Mouse (Mus musculus) liver, embryonic 18 days (tissue): ENCODE data around the gene Nipal3. TPM values are rescaled to one million over a fixed set of nuclear protein-coding genes. Genes with fewer than 3 reads are reported as not detected.

Source experiments
- polyA plus RNA-seq: library from polyadenylated mRNA; depleted of rRNA; stranded (reverse); fragments of >200 nt; gene quantifications from 2 replicates; pipeline ENCODE4 v1.2.3, GENCODE M21; 2012; rRNA removed

The Nipal3 gene
- 2.3 and 2.8 TPM in 2 replicates for polyA plus RNA-seq

DNA sequence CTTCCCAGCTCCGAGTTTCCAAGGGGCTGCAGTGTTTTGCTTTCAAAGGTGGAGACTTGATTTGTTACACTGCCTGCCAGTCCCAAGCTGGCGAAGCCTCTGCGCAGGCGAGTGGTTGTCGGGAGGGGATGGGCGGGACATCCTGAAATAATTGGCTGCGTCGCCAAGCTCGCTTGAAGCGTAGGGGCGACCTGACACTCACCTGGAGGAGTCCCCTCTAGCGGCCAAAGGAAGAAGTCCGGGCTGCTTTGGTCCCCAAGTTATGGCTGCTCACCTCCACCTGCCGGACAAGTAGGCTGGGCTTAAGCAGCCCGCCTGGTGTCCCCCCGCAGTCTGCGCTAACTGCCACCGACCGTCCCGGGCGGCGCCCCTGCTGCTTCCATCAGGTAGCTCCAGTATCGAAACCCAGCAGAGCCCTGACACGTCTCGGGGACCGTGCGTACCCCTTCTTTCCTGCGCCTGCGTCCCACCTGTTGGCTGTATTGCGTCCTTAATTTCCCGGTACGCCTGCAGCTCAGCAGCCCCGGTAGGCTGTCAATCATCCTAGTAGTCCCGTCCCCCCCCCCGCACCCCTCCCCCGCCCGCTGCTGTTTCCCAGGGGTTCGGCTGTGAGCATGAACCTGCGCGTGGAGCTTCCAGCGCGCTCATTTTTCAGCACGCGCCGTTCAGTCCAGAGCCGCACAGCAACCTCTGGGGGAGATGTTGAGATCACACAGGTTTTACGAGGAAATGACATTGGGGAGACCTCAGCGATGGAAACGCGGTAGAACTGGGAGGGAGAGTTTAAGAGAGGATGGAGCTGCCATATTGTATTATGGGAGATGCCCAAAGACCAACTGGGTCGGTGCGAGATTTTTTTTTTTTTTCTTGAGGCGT is at the start of gene Nipal3, which contains the start of gene Stpg1:
TSS of gene Nipal3 (minus strand) at position 518 of the 876 bp plus-strand sequence.
TSS of gene Stpg1 (plus strand) at position 270 of the 876 bp plus-strand sequence.

DNA sequence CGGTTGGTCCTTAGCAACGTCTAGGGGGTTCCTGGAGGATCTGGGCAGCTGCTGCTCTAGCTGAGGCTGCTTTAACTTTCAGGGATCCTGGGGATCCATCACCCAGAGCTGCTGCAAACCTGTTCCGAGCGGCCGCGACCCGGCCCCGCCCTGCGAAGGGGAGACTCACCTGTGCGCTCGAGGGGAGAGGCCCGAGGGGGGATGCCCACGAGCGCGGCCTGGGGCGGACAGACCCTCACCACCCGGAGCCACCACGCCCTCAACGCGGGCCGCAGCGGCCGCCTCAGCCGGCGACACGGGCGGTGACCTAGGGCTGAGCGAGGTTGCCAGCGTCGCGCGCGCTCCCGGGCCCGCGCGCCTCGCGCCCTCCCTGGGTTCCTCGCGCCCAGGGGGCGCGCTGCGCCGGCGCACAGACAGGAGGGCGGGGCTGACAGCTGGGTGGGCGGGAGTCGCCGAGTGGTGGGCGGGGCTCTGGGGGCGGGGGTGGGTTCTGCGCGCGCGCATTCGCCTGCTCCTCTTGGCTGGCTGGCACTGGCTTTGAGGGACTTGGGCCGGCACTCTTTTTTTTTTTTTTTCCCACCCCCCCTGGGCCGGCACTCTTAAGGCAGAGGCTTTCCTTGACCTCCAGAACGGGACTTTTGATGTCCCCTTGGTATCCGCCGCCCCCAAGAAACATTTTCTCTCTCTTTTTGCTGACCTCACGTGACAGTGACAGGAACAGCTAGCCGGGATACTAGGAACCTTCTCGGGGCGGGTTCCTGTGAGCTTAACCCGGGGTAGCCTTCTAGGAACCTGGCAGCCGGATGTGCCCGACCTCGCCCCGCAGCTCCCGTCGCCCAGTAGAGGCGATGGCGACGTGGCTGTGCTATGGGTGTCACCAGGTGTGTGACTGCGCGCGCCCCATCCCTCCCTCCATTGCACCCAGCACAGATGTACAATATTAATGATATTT is 61.1 kb downstream of the Nipal3 start, which contains the start of gene Rcan3:
TSS of gene Rcan3 (minus strand) at position 411 of the 952 bp plus-strand sequence.

DNA sequence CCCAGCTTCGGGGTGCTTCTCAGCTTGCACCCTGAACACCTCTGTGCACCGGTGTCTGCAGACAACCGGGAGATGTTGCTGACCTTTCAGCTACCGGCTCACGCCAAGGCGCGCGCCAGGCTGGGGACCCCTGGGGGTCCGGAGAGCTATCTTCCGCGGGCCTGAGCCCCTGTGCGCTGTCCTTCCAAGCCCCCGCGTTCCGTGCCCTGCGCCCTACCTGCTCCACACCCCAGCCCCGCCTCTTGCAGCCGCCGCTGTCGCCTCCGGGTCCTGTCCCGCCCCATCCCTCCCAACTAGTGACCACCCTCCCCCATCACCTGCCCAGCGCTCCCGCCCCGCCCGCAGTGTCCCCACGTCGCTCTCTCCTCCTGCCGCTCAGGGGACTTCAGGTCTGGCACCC is 96.8 kb downstream of the Nipal3 start, which contains the start of gene Ncmap:
TSS of gene Ncmap (minus strand) at position 237 of the 400 bp plus-strand sequence.

Other genes with a start within 250 kb of the Nipal3 start
- gene Clic4, start 222.2 kb downstream of the Nipal3 start, polyA plus RNA-seq = 29.7 and 33.7 TPM in 2 replicates
- gene Srrm1, start 141.7 kb downstream of the Nipal3 start, polyA plus RNA-seq = 22.8 and 31.0 TPM in 2 replicates
- 0.02 and 0.13 TPM in 2 replicates for gene Ncmap, start 96.8 kb downstream of the Nipal3 start, polyA plus RNA-seq
- 2.4 and 2.5 TPM in 2 replicates for gene Rcan3, start 61.2 kb downstream of the Nipal3 start, polyA plus RNA-seq
- 0.01 TPM in 1 of 2 replicates, not detected in the other for gene Stpg1, start 248 bp downstream of the Nipal3 start, polyA plus RNA-seq
- gene Grhl3, start 78.6 kb upstream of the Nipal3 start, polyA plus RNA-seq = 0.37 and 0.45 TPM in 2 replicates
- 1.3 and 1.6 TPM in 2 replicates for gene Ifnlr1, start 191.2 kb upstream of the Nipal3 start, polyA plus RNA-seq
- gene Il22ra1, start 233.1 kb upstream of the Nipal3 start, polyA plus RNA-seq = 1.4 and 1.7 TPM in 2 replicates